Mouse (Mus musculus): ENCODE measurements around the gene Ppp1r14c.

DNA sequence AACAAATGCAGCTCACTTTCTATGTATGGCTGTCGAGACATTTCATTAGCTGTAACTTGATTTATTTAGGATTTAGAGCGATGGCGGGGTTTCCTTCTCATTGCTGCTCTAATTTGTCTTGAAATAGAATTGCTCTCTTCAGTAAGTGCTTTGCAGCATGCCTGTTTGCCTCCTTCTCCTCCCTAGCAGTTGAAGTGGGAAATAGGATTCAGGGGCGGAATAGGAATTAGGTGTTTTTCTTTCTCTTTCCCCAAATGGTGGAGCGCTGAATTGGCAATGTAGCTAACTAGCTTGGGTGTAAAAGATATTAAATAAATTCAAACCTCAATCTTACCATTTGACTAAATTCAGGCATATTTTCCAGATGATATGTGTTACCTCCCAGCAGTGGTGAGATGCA lies 32.2 kb downstream of the Ppp1r14c start:
- TF ChIP-seq POLR2A (IDR thresholded peaks at IDR 0.05; ENCODE audit: borderline replicate concordance, extremely low read depth, insufficient read depth, insufficient read length, poor library complexity, severe bottlenecking): no peak
- TF ChIP-seq CTCF (IDR thresholded peaks at IDR 0.05; ENCODE audit: borderline replicate concordance, extremely low read depth, insufficient read depth, insufficient read length): no peak
